Mouse (Mus musculus): ENCODE data around the gene Itprip.
A peak's percentile ranks its signal among the peaks of the same experiment; 100 is the strongest.

DNA sequence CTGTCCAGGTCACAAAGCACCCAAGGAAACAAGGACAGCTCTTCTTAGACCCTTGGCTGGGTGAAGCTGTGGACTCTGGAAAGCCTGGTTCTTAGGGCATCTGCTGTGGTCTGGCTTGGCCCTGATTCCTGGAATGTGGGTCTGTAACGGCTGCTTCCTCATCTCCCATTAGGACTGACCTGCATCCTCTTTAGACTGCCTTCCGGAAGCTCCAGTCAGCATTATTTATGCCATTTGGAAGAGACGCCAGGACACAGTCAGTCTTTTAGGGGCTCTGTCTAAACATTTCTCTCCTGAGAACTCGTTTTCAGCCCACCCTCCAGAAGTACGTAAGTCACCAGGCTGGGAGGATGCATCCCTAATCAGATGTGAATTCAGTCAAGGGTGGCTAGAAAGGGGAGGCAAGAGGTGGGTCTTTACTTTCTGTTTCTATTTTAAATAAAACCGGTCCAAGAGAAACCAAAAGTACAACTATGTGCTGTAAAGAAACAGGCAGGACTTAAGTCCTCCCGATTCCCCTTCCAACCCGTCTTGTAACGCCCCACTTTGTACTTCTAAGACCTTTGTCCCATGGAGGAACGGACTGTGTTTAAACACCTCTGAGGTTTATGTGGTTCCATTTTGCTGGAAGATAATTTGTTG is 28.5 kb downstream of the Itprip start:
- TF ChIP-seq CTCF (IDR thresholded peaks at IDR 0.05; ENCODE audit: low read depth) (no peak), EP300 (IDR thresholded peaks at IDR 0.05; ENCODE audit: low read depth) (peak; percentile 53)
